ENCODE assay signal across 8 mouse cellular contexts in genomic region chr7:142095183-142095931, GRCm38 (mm10). TPM values are rescaled to one million over a fixed set of nuclear protein-coding genes. Genes with fewer than 3 reads are reported as not detected.
DNase-seq lines count a peak whose midpoint lies in the region; ATAC-seq lines count a peak whose summit lies in the region.

Dusp8 (minus strand) TSS chr7:142095843.

- intact Hi-C loops in left cerebral cortex, postnatal 25 days (cut with DNase I): loop anchor here (2.0 kb wide), 1 partner anchor 143 kb away; no protein-coding TSS in a partner anchor

- peak within 1 kb of the TSS; percentile 83 for H3K9ac ChIP-seq in intestine, embryonic 16.5 days (ENCODE audit: low read depth, low read length)

- peak within 1 kb of the TSS; percentile 97 for H3K4me2 ChIP-seq in intestine, embryonic 16.5 days (ENCODE audit: low read depth, low read length)

- peak within 1 kb of the TSS; percentile 77 for H3K4me3 ChIP-seq in embryonic facial prominence, embryonic 10.5 days
- H3K4me3 ChIP-seq in intestine, embryonic 16.5 days (ENCODE audit: low read length): peak within 1 kb of the TSS; percentile 80

- under 1% methylated on average over 62 of the region's 63 CpGs for WGBS in embryonic facial prominence, embryonic 10.5 days
- WGBS in intestine, embryonic 16.5 days: under 1% methylated on average over 61 of the region's 63 CpGs

- peak; percentile 93 for DNase-seq in adrenal gland, postnatal 14 days
- DNase-seq in embryonic facial prominence, embryonic 10.5 days (ENCODE audit: low spot score): peak; percentile 90
- no peak for DNase-seq in gonadal fat pad, adult 2 months (ENCODE audit: low read depth)
- DNase-seq in left cerebral cortex, postnatal 25 days (ENCODE audit: low spot score in 2 of 2): peak; percentile 97
- peak; percentile 95 for DNase-seq in mesoderm, embryonic 11.5 days (ENCODE audit: low read depth, low spot score)
- DNase-seq in right cerebral cortex, postnatal 25 days: peak; percentile 97
- DNase-seq in urinary bladder, postnatal 36 days (ENCODE audit: low spot score in 2 of 2): peak; percentile 72 to 82

- H3K36me3 ChIP-seq in embryonic facial prominence, embryonic 10.5 days (replicated peaks): no peaks in the 10 kb centered on the region
- H3K36me3 ChIP-seq in intestine, embryonic 16.5 days (ENCODE audit: control insufficient read depth, insufficient read depth, low read length): no peaks in the 10 kb centered on the region

- peaks cover 28% of the 10 kb centered on the region for H3K4me1 ChIP-seq in embryonic facial prominence, embryonic 10.5 days
- H3K4me1 ChIP-seq in intestine, embryonic 16.5 days (ENCODE audit: control insufficient read depth, insufficient read depth, low read length): peaks cover 10% of the 10 kb centered on the region

- no peaks in the 10 kb centered on the region for H3K9me3 ChIP-seq in embryonic facial prominence, embryonic 10.5 days
- H3K9me3 ChIP-seq in intestine, embryonic 16.5 days (ENCODE audit: control insufficient read depth, low read length): no peaks in the 10 kb centered on the region

- peak; percentile 92 for ATAC-seq in intestine, embryonic 16.5 days

- H3K27me3 ChIP-seq in embryonic facial prominence, embryonic 10.5 days (replicated peaks; ENCODE audit: low read depth, poor library complexity, severe bottlenecking): peaks cover 98% of the 10 kb centered on the region
- H3K27me3 ChIP-seq in intestine, embryonic 16.5 days (replicated peaks; ENCODE audit: control insufficient read depth, insufficient read depth, low read length): peaks cover 27% of the 10 kb centered on the region

- peak within 1 kb of the TSS; percentile 77 for H3K27ac ChIP-seq in embryonic facial prominence, embryonic 10.5 days (replicated peaks)
- H3K27ac ChIP-seq in intestine, embryonic 16.5 days (ENCODE audit: low read length): 0 out of 2 replicates have a peak within 1 kb of the TSS, but pooled peaks have one; percentile 41

RNA-seq across cellular contexts. Expression of gene Dusp8, which starts in this region (rescaled TPM):
- total RNA-seq in adrenal gland, postnatal 14 days (2021): 7.3 and 8.4 TPM in 2 replicates
- polyA plus RNA-seq in embryonic facial prominence, embryonic 10.5 days (2016; fragmentation: Nextera tagmentation; extraction: Ambion mirVana): 3.2 and 3.4 TPM in 2 replicates
- polyA plus RNA-seq in gonadal fat pad, adult 2 months (2012; rRNA removed): 10.9 and 13.2 TPM in 2 replicates
- polyA plus RNA-seq in intestine, embryonic 16.5 days (2015; fragmentation: Nextera tagmentation; extraction: Ambion mirVana): 4.8 and 5.6 TPM in 2 replicates
- 100 to 1,000 TPM; 152 TPM for total RNA-seq in left cerebral cortex, postnatal 25 days (2021)

Comparison
In these comparisons a context has a peak if more than half of its experiments do, and no peak if none do; other contexts are left out.
1. RNA of gene Dusp8 (total RNA-seq): 152 TPM in left cerebral cortex, postnatal 25 days; 7.3 to 8.4 TPM in adrenal gland, postnatal 14 days; every median in the first group is over 10 times any median in the second.